Mouse (Mus musculus) limb, embryonic 13.5 days (tissue): ENCODE measurements at regions not wholly inside any gene's neighbourhood (a gene's known extent, or its start where the extent isn't known, plus 50 kb on each side); places are given as distances from the start of the nearest gene placed in this dataset.
"Not testable (repeated sequence)": the region's sequence is repeated elsewhere in the genome, so short reads cannot be mapped to it uniquely, and the experiment has no call there.

Source experiments
- ATAC-seq: fragments of 200-750 bp; cut with Nextera tagmentation; 2 replicates; pipeline ENCODE4 v1.8.0; 2017; ENCODE audit warnings: low read depth, moderate number of reproducible peaks, moderate TSS enrichment; ENCODE audit not compliant: low FRiP score
- H3K27ac ChIP-seq: fragments of 300-500 bp; sonication (generic); 2 replicates; pipeline ENCODE4 v1.5.1; 2015; ENCODE audit warnings: inconsistent platforms, mild to moderate bottlenecking, moderate library complexity
- H3K27me3 ChIP-seq: fragments of 300-500 bp; sonication (generic); 2 replicates; pipeline ENCODE4 v1.6.1; 2015; ENCODE audit warnings: mild to moderate bottlenecking, inconsistent platforms
- H3K36me3 ChIP-seq: fragments of 300-500 bp; sonication (generic); 2 replicates; pipeline ENCODE4 v1.6.1; 2015; ENCODE audit warnings: inconsistent platforms, mild to moderate bottlenecking, moderate library complexity
- H3K4me1 ChIP-seq: fragments of 300-500 bp; sonication (generic); 2 replicates; pipeline ENCODE4 v1.6.1; 2015; ENCODE audit warnings: inconsistent platforms
- H3K4me2 ChIP-seq: fragments of 300-500 bp; sonication (generic); replicated peaks from 2 replicates; pipeline ENCODE4 v1.6.1; 2015; ENCODE audit warnings: inconsistent platforms, mild to moderate bottlenecking, moderate library complexity
- H3K4me3 ChIP-seq: fragments of 300-500 bp; sonication (generic); 2 replicates; pipeline ENCODE4 v1.5.1; 2015; ENCODE audit warnings: moderate library complexity, mild to moderate bottlenecking, inconsistent platforms
- H3K9ac ChIP-seq: fragments of 300-500 bp; sonication (generic); 2 replicates; pipeline ENCODE4 v1.6.1; 2015; ENCODE audit warnings: mild to moderate bottlenecking, inconsistent platforms
- H3K9me3 ChIP-seq: fragments of 300-500 bp; sonication (generic); 2 replicates; pipeline ENCODE4 v1.6.1; 2016; ENCODE audit warnings: inconsistent platforms
- whole genome bisulfite sequencing: fragments of 180-500 bp; shearing (Covaris S2); methylation state at CpG from one replicate; pipeline ENCODE4 v1.1.7; 2015; 5-methylcytosine and 5-hydroxymethylcytosine counted together

DNA sequence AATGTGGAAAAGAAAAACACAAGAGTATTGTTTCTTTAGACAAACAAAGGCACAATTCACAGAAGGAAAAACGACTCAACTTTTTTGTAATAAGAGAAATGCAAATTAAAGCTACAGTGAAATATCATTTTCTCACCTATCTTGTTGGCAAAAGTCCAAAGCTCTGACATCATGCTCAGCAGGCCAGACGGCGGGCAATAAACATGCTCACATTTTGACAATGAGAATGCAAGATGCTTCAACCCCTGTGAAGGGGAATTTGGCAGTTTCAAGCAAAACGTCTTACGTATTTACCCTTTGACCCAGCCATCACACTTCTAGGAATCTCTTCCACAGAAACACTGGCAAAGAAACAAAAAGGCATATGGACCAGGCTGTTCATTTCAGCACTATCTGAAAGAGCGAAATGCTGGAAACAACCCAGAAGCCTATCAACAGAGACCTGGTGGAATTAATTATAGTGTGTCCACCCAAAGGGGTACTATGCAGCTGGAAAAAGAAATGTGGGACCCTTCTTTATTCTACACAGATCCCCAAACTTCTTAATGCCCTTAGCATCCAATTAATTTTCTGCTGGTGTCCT lies 203.4 kb upstream of the 2610301B20Rik start:
- WGBS = 56% methylated on average over 6 of the region's 6 CpGs
- no peaks in the 10 kb centered on the region for H3K9me3 ChIP-seq
- H3K27me3 ChIP-seq = no peaks in the 10 kb centered on the region
- no peak overlapping the region for H3K9ac ChIP-seq
- no peak for ATAC-seq
- H3K36me3 ChIP-seq = no peaks in the 10 kb centered on the region
- H3K27ac ChIP-seq = no peak overlapping the region
- no peaks in the 10 kb centered on the region for H3K4me1 ChIP-seq
- H3K4me3 ChIP-seq = no peak overlapping the region
- H3K4me2 ChIP-seq = no peak overlapping the region

DNA sequence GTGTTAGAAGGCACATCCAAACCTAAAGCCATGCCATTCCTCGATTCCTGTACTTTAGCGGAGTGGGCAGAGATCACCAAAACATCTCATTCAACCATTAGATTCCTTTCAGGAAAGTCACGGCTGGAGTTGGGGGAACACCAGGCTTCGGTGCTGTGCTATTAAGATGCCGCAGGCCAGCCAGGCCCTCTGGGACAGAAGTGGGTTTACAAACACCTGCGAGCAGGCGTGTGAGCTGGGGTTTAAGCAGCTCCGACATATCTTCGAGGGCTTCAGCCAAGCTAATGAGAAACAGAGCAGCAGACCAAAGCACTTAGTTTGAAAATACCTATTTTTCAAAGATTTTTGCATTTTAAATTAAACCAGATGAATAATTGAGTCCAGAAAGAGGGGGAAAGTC lies 183.2 kb upstream of the 2610301B20Rik start:
- Histone ChIP-seq H3K36me3 (no peaks in the 10 kb centered on the region), H3K4me2 (peak overlapping the region; percentile 39; the same call in 1 of the 2 replicates), H3K4me1 (peaks cover 18% of the 10 kb centered on the region), H3K9ac (no peak overlapping the region), H3K27me3 (peaks cover 3% of the 10 kb centered on the region; the same call in 1 of the 2 replicates), H3K4me3 (no peak overlapping the region), H3K27ac (no peak overlapping the region), H3K9me3 (no peaks in the 10 kb centered on the region)
- no peak for ATAC-seq
- WGBS = 25% methylated on average over 9 of the region's 9 CpGs

DNA sequence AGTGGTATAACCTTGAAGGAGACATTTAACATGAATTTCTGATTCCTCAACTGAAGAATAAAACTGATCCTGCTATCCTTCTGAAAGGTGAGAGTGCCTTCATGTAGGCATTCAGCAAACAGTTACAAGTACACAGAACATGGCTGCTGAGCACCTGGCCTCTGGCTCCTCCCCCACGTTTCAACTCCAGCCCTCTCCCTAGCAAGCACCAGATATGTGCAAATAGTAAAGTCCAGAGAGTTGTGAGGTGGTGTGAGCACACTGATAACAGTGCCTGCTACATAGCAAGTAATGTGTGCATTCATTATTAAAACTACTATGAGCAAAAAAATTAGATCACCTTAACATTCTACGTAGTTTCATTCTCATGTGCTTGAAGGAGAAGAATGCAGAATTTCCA lies 181.4 kb upstream of the 2610301B20Rik start:
- Histone ChIP-seq H3K9ac (no peak overlapping the region), H3K4me3 (no peak overlapping the region), H3K4me1 (peaks cover 18% of the 10 kb centered on the region), H3K27ac (no peak overlapping the region), H3K27me3 (peaks cover 3% of the 10 kb centered on the region; the same call in 1 of the 2 replicates), H3K9me3 (no peaks in the 10 kb centered on the region), H3K4me2 (no peak overlapping the region), H3K36me3 (no peaks in the 10 kb centered on the region)
- no peak for ATAC-seq
- WGBS = 72% methylated on average over 2 of the region's 2 CpGs

GRCm38 (mm10) chr4:10693446-10694105 lies 180.7 kb upstream of the 2610301B20Rik start:
- H3K4me2 ChIP-seq = peak overlapping the region; percentile 34
- peak overlapping the region; percentile 21 for H3K4me3 ChIP-seq
- no peak overlapping the region for H3K9ac ChIP-seq

GRCm38 (mm10) chr4:10694106-10694748 lies 180.1 kb upstream of the 2610301B20Rik start:
- not testable (repeated sequence) for H3K9me3 ChIP-seq, H3K9ac ChIP-seq, H3K27ac ChIP-seq, H3K36me3 ChIP-seq, H3K27me3 ChIP-seq, ATAC-seq
- peaks cover 18% of the 10 kb centered on the region for H3K4me1 ChIP-seq
- WGBS = 61% methylated on average over 8 of the region's 21 CpGs
- peak overlapping the region; percentile 34 for H3K4me2 ChIP-seq
- peak overlapping the region; percentile 21; the same call in 1 of the 2 replicates for H3K4me3 ChIP-seq

More at GRCm38 (mm10) chr4:10693446-10694105, 180.7 kb upstream of the 2610301B20Rik start:
- Histone ChIP-seq H3K9me3 (no peaks in the 10 kb centered on the region), H3K4me1 (peaks cover 18% of the 10 kb centered on the region), H3K36me3 (no peaks in the 10 kb centered on the region), H3K27ac (no peak overlapping the region), H3K27me3 (peaks cover 3% of the 10 kb centered on the region; the same call in 1 of the 2 replicates)
- ATAC-seq = no peak
- 10% methylated on average over 6 of the region's 15 CpGs for WGBS

DNA sequence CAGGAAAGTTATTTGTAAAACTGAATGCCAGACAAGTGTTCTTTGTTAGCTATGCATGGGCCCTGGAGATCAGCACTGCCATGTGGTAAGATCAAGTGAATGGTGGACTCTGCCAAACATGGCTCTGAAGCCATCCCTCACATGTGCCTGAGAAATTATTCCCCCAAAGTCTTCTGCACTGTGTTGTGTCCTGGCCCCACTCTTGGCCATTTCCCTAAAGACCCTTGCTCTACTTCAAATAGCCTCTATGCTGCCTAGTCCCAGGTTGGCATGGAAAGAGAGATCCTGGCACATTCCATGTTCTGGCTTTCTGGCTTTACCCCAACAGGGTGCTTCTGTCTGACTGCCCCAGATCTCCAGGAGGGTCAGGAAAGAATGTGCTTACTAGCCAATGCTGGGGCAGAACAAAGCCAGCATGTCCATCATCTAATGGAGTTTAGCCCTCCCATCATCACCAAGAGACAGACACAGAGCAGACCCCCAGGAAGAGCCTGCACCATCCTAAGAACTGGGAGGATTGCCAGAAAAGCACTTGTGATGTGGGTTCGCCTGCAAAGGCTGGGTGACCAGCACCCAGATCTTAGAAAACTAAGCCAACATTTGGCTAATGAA lies 177.0 kb upstream of the 2610301B20Rik start:
- H3K27ac ChIP-seq = no peak overlapping the region
- ATAC-seq = no peak
- no peak overlapping the region for H3K4me2 ChIP-seq
- no peaks in the 10 kb centered on the region for H3K9me3 ChIP-seq
- H3K9ac ChIP-seq = no peak overlapping the region
- H3K4me3 ChIP-seq = no peak overlapping the region
- peaks cover 3% of the 10 kb centered on the region; the same call in 1 of the 2 replicates for H3K27me3 ChIP-seq
- 83% methylated on average over 1 of the region's 1 CpGs for WGBS
- H3K4me1 ChIP-seq = peaks cover under 1% of the 10 kb centered on the region; the same call in 1 of the 2 replicates
- no peaks in the 10 kb centered on the region for H3K36me3 ChIP-seq

DNA sequence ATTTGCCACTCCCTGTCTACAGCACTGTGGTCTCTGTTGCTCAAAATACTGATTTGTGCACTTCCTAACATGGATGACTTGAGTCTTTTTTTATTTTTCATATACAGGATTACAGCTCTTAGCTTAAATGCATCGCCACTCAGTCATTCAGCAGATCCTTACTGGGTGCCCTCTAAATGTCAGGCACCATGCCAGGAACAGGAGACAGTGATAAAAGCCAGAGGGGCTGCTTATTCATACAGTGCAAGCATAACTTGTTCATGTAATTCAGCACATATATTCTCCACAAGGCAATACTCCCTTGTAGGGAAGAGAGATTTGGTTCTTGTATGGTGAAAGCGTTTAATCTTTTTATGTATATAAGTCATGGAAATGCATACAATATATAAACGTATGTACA lies 175.7 kb upstream of the 2610301B20Rik start:
- Histone ChIP-seq H3K4me2 (no peak overlapping the region), H3K36me3 (no peaks in the 10 kb centered on the region)

GRCm38 (mm10) chr4:10701479-10701878 lies 172.8 kb upstream of the 2610301B20Rik start:
- H3K4me2 ChIP-seq = no peak overlapping the region
- no peaks in the 10 kb centered on the region for H3K36me3 ChIP-seq
- H3K27ac ChIP-seq = no peak overlapping the region
- 63% methylated on average over 10 of the region's 10 CpGs for WGBS
- no peaks in the 10 kb centered on the region for H3K27me3 ChIP-seq
- H3K4me3 ChIP-seq = no peak overlapping the region
- H3K4me1 ChIP-seq = peaks cover 3% of the 10 kb centered on the region
- H3K9ac ChIP-seq = no peak overlapping the region
- no peak for ATAC-seq
- H3K9me3 ChIP-seq = no peaks in the 10 kb centered on the region

More for the DNA sequence above, 175.7 kb upstream of the 2610301B20Rik start:
- 88% methylated on average over 3 of the region's 3 CpGs for WGBS
- no peak for ATAC-seq
- no peaks in the 10 kb centered on the region for H3K4me1 ChIP-seq
- no peak overlapping the region for H3K9ac ChIP-seq
- H3K27me3 ChIP-seq = peaks cover 3% of the 10 kb centered on the region; the same call in 1 of the 2 replicates
- H3K27ac ChIP-seq = no peak overlapping the region
- no peak overlapping the region for H3K4me3 ChIP-seq
- no peaks in the 10 kb centered on the region for H3K9me3 ChIP-seq

DNA sequence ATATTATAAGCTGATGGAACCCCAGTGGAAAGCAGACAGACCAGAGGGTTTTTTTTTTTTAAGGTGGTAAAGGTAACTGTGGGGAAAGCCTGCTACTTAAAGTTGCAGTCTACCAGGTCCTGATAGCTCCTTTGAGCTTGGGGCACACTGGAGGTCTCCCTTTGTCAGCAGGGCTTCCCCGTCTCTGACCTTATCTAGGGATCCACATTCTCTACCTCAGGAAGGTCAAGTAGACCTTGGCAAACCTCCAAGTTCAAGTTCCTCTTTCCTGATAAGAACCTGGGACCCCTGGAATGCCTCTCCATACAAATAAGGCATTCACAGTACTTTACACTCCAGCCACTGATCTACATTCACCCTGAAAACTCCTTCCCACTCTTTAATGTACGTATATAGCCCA lies 171.1 kb upstream of the 2610301B20Rik start:
- Histone ChIP-seq H3K4me2 (no peak overlapping the region), H3K36me3 (no peaks in the 10 kb centered on the region), H3K9ac (no peak overlapping the region), H3K4me1 (peaks cover 17% of the 10 kb centered on the region), H3K9me3 (no peaks in the 10 kb centered on the region), H3K4me3 (no peak overlapping the region), H3K27ac (no peak overlapping the region), H3K27me3 (no peaks in the 10 kb centered on the region)
- no peak for ATAC-seq
- 76% methylated on average over 2 of the region's 2 CpGs for WGBS

DNA sequence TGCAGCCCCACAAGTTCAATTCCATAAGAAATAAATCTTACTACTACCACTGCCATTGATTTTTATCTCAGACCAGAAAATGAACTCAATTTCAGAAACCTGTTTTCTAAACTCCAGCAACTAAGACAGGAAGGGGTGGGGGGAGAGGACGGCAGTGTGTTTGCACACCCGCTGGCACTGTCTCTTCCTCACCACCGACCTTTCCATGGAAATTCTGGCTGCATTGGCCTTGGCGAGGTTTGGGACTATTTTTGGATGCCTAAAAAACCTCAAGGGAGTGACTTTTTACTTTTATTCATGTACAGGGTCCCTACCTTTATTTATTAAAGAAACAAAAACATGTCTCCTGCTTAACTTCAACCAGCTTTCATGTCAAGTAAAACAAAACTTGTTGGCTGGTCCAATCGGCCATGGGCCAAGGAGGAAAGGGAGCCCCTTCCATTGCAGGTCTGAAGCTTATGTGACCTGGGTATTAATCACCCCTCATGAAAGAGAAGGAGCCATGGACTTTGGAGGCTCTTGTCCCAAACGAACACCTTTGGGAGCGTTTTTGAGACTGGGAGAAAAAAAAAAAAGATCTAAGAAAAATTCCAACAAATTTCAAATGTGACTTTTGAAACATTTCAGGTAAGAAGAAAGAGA lies 167.2 kb upstream of the 2610301B20Rik start:
- Histone ChIP-seq H3K4me2 (no peak overlapping the region), H3K36me3 (no peaks in the 10 kb centered on the region), H3K9me3 (no peaks in the 10 kb centered on the region), H3K4me1 (peaks cover 21% of the 10 kb centered on the region), H3K9ac (no peak overlapping the region), H3K27me3 (no peaks in the 10 kb centered on the region), H3K27ac (no peak overlapping the region), H3K4me3 (no peak overlapping the region)
- WGBS = 66% methylated on average over 7 of the region's 7 CpGs
- no peak for ATAC-seq

GRCm38 (mm10) chr4:10707658-10708056 lies 166.6 kb upstream of the 2610301B20Rik start:
- H3K27ac ChIP-seq = no peak overlapping the region
- H3K9me3 ChIP-seq = no peaks in the 10 kb centered on the region
- 17% methylated on average over 2 of the region's 2 CpGs for WGBS
- H3K4me3 ChIP-seq = no peak overlapping the region
- H3K36me3 ChIP-seq = no peaks in the 10 kb centered on the region
- H3K4me2 ChIP-seq = no peak overlapping the region
- H3K9ac ChIP-seq = no peak overlapping the region
- H3K27me3 ChIP-seq = no peaks in the 10 kb centered on the region
- ATAC-seq = peak; percentile 76; the same call in 1 of the 2 replicates
- H3K4me1 ChIP-seq = peaks cover 25% of the 10 kb centered on the region
